Mouse (Mus musculus) brain, adult 2 months (tissue): Measurements from ENCODE around the gene Mcpt2.
"Not testable (repeated sequence)": the region's sequence is repeated elsewhere in the genome, so short reads cannot be mapped to it uniquely, and the experiment has no call there.

Experiments
- DNase-seq: peaks from one replicate; pipeline ENCODE4 v3.0.0; 2011; ENCODE audit warnings: low read depth, low spot score

Mcpt2 gene

DNA sequence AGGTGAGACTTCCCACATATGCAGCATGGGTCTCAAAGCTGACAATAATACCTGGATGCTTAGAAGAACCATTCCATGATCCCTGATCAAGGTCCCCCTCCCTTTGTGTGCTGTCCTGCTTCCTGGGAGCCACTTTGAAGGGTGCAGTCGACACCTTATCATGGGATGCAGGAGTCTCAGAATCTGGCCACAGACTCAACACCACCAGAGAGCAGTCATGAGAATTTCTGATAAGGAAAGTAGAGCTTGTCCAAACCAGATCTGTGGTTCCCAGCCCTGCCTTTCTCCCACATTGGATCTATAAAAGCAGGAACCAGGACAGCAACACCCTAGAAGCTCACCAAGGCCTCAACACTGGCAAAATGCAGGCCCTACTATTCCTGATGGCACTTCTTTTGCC, at the start of gene Mcpt2:
Gene Mcpt2 (plus strand): TSS at position 250 of the 400 bp plus-strand sequence.
- DNase-seq: not testable (repeated sequence)

DNA sequence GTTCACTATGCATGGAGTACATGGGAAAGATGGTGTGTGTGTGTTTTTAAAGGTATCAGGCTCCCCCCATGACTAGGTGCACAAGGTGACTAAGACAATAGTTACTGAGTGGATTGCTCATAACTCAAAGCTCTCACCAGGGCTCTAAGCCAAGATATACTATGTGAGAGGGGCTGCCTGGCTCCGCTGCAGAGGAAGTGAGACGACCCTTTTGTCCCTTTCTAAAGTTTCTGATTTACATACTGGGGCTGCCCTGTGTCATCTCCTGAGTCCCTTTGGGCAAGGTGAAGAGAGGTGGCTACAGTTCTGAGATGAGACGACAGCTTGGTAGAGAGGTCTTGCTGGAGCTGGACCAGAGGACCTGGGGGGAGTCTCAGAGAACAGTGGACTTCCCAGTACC, 28.7 kb upstream of the Mcpt2 start:
- no peak for DNase-seq

DNA sequence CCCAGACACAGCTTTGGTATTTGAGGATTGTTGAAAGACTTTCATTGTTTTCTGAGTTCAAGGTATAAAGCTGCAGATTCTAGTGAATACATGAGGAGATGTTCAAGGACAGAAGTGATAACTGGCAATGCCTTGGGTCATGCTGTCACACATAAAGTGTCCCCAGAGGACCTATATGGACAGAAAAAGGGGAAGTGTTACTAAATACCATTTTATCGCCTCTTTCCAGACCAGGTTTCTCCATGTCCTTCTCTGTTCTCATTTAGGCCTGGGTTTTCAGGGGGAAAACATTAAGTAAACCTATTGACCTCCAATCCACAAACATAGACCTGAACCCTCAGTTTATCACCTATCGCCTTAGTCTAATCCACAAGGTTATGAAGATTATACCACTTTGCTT, 27.9 kb upstream of the Mcpt2 start:
- no peak for DNase-seq

DNA sequence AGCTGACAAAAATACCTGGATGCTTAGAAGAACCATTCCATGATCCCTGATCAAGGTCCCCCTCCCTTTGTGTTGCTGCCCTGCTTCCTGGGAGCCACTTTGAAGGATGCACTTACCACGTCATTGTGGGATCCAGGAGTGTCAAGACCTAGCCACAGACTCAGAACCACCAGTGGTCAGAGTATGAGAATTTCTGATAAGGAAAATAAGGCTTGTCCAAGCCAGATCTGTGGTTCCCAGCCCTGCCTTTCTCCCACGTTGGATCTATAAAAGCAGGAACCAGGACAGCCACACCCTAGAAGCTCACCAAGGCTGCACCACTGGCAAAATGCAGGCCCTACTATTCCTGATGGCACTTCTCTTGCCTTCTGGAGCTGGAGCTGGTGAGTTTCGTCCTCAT, 24.2 kb upstream of the Mcpt2 start, which contains the start of gene Mcpt1:
Gene Mcpt1 (plus strand): TSS at position 301 of the 400 bp plus-strand sequence.
- not testable (repeated sequence) for DNase-seq

DNA sequence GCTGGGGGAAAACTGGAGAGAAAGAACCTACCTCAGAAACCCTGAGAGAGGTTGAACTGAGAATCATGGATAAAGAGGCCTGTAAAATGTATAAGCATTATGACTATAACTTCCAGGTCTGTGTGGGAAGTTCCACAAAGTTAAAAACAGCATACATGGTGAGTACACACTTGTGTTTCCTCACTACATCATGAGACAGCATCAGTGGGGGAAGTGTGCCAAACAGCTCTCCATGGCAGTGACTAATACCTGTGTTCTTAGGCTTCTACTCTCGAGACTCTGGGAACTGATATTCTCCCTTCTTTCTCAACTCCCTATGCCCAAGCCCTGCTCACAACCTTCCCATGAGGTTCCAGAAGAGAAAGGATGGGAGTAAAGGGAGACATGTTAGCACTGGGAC, 22.4 kb upstream of the Mcpt2 start:
- peak; percentile 54 for DNase-seq

DNA sequence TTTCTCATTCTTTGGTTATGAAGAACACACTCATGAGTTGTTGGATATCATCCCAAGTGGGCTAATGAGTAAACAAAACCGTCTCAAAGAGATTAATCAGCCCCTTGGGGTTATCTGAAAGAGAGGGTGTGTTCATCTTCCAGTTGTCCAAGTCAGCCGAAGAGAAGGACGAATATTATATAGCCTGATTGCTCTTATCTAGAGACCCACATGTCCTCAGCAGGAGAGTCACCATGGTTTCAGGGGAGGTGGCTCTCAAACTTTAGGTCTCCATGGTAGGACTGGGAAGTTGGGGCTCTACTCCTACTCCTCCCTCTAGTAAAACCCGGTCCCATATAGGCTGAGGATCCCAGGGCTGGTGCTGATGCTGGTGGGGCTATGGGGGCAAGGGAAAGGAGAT, 20.5 kb upstream of the Mcpt2 start:
- DNase-seq: not testable (repeated sequence)

DNA sequence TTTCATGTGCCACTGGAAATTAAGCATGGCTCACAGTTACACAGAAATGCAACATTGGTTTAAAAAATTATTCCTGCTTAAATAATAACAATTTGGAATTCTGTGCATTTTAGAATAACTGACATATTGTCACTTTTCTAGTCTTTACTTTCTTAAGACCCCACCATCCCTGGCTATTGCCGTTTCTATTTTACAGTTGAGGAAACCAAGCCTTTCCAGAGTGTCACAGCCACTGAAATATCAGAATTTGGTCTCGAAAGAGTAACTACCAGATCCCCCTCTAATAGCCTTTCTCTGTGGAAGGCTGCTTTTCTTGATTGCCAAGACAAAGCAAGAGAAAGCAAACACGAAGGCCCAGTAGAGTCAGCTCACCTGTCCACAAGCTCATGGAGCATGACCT, 11.4 kb upstream of the Mcpt2 start, which contains the start of gene Mcpt9:
Gene Mcpt9 (minus strand): TSS at position 101 of the 400 bp plus-strand sequence.
- DNase-seq: not testable (repeated sequence)

DNA sequence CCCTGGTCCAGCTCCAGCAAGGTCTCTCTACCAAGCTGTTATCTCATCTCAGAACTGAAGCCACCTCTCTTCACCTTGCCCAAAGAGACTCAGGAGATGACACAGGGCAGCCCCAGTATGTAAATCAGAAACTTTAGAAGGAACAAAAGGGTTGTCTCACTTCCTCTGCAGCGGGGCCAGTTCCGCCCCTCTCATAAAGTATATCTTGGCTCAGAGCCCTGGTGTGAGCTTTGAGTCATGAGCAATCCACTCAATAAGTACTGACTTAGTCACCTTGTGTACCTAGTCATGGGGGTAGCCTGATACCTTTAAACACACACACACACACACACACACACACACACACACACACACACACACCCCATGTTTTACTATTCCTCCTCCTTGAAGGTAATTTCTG, 7.4 kb upstream of the Mcpt2 start:
- DNase-seq: no peak

DNA sequence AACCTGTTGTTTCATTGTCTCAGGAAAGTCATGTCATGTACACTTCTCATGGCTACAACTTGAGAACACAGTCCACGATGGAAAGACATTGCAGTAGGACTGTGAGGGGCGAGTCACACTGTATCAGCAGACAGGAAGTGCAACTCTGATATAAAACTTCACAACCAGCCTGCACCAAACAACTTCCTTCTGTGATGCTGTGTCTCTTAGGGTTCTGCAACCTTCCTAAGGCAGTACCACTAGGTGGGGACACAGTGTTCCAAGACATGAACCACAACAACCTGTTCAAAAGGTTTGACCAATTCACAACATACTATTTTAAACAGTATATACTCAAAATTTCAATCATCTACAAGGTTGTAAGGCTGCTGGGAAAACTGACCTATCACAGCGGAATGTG, 13.6 kb downstream of the Mcpt2 start:
- no peak for DNase-seq

DNA sequence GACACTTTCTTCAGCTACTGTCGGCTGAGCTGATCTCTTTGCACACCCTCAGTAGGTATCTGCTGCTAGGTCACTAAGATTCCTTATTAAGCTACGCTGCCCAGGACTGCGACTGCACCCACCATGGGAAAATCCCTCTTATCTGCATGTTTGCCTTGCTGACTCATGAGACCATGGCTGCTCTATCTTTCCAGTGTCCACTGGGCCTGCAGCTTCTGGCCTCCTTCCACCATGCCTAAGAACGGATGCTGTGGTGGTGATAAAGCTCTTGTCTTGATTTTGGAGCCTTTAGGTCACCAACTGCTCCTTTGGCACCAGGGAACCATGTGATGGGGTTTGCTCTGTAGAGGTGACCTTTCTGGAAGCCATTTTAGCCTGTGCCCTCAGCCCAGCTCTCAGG, 15.9 kb downstream of the Mcpt2 start:
- no peak for DNase-seq

DNA sequence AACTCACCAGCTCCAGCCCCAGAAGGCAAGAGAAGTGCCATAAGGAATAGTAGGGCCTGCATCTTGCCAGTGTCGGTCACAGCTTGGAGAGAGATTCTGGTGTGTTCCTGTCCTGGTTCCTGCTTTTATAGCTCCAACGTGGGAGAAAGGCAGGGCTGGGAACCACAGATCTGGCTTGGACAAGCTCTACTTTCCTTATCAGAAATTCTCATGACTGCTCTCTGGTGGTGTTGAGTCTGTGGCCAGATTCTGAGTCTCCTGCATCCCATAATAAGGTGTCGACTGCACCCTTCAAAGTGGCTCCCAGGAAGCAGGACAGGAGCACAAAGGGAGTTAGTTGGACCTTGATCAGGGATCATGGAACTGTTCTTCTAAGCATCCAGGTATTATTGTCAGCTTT, 20.4 kb downstream of the Mcpt2 start, which contains the start of gene Mcpt4:
Gene Mcpt4 (minus strand): TSS at position 101 of the 400 bp plus-strand sequence.
- DNase-seq: not testable (repeated sequence)

DNA sequence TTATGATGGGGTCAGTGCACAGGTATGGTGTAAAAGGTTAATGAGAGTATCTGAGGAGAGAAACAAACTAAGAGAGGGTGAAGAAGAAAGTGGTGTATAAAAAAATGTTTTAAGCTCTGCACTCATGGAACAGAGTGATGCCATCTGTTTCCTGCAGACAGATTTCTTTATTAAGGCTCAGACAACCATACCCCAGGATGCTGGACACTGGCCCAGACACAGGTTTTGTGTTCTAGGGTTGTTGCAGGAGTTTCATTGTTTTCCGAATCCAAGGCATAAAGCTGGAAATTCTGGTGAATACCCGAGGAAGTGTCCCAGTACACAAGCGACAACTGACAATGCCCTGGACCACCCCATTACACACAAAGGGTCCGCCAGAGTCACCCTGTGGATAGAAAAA, 40.2 kb downstream of the Mcpt2 start:
- peak; percentile 76 for DNase-seq

DNA sequence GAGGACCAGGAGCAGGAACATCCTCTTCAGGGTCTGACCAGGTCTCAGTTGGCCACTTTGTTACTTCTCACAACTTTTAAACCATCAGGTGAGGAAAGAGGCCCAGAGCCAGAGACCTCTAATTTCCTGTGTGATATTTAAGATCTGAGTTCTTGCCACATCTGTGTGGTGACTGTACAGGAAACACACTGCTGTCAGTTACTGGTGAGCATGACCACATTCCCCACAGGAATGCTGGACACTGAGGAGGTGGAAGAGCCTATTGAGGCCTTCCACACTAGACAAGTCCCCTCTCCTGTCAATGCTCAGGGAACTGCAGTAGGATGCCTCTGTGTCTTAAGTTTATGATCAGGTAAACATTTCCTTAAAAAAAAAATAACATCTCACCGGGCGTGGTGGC, 43.3 kb downstream of the Mcpt2 start, which contains the start of gene Mcpt8:
Gene Mcpt8 (minus strand): TSS at position 107 of the 400 bp plus-strand sequence.
- no peak for DNase-seq

DNA sequence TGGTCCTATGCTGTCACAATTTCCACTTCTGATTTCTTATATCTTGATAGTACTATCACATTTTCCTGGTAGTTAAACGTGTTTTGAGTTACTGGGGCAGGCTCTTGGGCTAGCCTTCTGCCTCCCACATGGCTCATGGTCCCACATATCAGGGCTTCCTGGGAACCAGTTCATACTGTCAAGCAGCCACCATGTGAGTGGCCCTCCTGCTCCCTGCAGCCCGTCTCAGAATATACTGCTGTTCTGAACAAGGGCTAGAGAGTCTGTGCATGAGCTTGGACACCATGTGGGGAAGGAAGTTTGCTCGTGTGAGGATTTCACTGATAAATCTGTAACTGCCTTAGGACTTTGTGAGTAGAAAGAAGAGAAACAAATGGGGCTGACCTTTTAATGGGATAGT, 44.9 kb downstream of the Mcpt2 start:
- DNase-seq: no peak

DNA sequence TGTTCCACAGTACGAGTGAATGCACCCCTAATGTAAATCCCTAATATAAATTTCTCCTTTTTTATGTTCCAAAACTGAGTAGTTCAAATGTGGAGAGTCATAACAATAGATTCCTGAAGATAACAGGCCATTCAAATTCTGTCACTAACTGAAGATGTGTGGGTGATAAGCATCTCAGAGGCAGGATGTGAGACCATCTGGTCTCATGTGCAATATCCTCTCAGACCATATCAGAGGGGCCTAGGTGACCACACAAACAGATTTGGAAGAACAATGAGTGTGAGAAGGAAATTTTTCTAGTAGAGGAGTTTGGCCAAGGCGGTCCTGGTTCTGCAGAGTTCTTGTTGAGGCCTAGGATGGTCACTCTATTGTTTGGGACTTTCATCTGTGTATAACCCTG, 51.5 kb downstream of the Mcpt2 start:
- no peak for DNase-seq
